Mouse (Mus musculus) erythroblast, embryonic 14.5 days (primary cell): ENCODE measurements around the gene Rab24.

ENCODE experiments used
- GATA1 ChIP-seq: IDR thresholded peaks from 2 replicates; pipeline ENCODE4 v1.6.1; 2012; ENCODE audit warnings: low read length, inconsistent platforms, mixed read lengths
- TAL1 ChIP-seq: IDR thresholded peaks from 3 replicates; pipeline ENCODE4 v1.6.1; 2012; ENCODE audit warnings: low read length, inconsistent platforms, mixed read lengths

- TF ChIP-seq GATA1 (no peak), TAL1 (no peak)
Observed at GRCm38 (mm10) chr13:55313051-55313450, 8.7 kb downstream of the Rab24 start.
